Mouse (Mus musculus) bone marrow macrophage, adult 2 months (primary cell): ENCODE measurements around the gene Smad9. TPM values are rescaled to one million over a fixed set of nuclear protein-coding genes. Genes with fewer than 3 reads are reported as not detected.
"Not testable (repeated sequence)": the region's sequence is repeated elsewhere in the genome, so short reads cannot be mapped to it uniquely, and the experiment has no call there.

Experiments used
- H3K27ac ChIP-seq: 2 replicates; pipeline ENCODE4 v1.5.1; 2012; ENCODE audit warnings: low read depth, low read length; ENCODE audit not compliant: insufficient read depth
- H3K4me1 ChIP-seq: 2 replicates; pipeline ENCODE4 v1.6.1; 2012; ENCODE audit warnings: low read length; ENCODE audit not compliant: control insufficient read depth, insufficient read depth
- H3K4me3 ChIP-seq: 2 replicates; pipeline ENCODE4 v1.5.1; 2012; ENCODE audit warnings: mild to moderate bottlenecking, low read length, moderate library complexity; ENCODE audit not compliant: insufficient read depth
- CTCF ChIP-seq: IDR thresholded peaks from 2 replicates; pipeline ENCODE4 v1.5.1; 2012; ENCODE audit warnings: low read depth, mild to moderate bottlenecking, low read length, moderate library complexity
- POLR2A ChIP-seq: IDR thresholded peaks from 2 replicates; pipeline ENCODE4 v1.6.1; 2012; ENCODE audit warnings: mild to moderate bottlenecking, low read depth, low read length, borderline replicate concordance
- polyA plus RNA-seq: library from polyadenylated mRNA; stranded (reverse); fragments of >200 nt; gene quantifications from 2 replicates; pipeline ENCODE4 v1.2.4, GENCODE M21; 2012; ENCODE audit not compliant: missing spikeins, insufficient read depth, insufficient read length

Smad9 gene
- polyA plus RNA-seq, 1 experiment = not detected

DNA sequence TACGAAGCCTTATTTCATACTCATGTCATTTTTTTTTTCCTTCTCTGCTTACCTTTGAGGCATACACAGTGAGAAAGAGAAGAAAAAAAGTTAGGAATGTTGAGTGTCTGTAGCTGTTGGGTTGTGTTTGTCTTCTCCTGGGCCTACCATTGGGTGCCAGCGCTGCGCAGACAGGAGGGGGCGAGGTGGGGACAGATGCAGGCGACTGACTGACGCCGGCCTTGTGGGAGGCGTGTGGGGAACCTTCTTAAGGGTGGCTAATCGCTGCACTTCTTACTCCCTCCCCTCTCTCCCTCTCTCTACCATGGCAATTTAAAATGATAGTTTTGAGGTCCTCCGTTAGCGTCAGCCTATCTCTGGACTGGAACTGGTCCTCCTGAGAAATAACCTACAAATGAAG is 676 bp downstream of the Smad9 start:
- peak overlapping the region; percentile 67 for H3K4me3 ChIP-seq
- no peak for TF ChIP-seq CTCF
- no peak for TF ChIP-seq POLR2A
- no peak overlapping the region for H3K27ac ChIP-seq
- H3K4me1 ChIP-seq = no peaks in the 10 kb centered on the region

DNA sequence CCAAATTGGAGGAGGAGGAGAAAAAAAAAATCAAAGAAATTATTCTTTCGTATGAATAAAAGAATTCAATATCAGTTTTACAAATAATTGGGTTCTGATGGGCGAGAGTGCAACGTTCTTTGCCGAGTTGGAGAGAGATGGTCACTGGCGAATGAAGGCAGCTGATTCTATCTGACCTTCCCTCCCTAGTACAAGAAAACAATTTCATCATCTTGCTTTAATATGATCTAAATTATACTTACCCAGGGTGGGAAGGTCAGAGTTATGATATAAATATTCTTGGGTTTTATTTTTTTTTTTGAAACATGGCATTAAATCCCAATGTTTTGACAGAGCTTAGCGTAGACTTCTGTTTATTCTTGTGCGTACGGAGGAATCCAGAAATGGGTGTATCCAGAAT is 2.1 kb downstream of the Smad9 start:
- no peak overlapping the region for H3K4me3 ChIP-seq
- H3K4me1 ChIP-seq = no peaks in the 10 kb centered on the region
- TF ChIP-seq CTCF (no peak), POLR2A (no peak)
- H3K27ac ChIP-seq = no peak overlapping the region

DNA sequence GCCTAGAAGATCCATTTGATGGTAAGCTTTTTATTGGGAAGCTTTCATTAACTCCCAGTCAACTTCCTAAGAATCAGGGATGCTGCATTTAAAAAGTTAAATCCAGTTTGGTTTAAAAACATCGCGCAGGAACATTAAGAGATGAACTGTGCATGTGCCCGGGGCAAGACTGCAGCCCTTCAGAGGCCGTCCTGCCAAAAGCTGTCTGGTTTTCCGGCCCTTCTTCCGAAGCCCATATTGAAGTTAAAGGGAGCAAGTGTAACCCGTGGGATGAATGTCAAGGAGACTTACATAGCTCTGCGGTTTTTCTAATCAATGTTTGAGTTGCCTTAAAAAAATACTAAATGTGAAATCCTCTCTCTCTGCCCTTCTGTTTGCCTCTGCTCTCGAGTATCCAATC is 3.8 kb downstream of the Smad9 start:
- Histone ChIP-seq H3K27ac (no peak overlapping the region), H3K4me3 (no peak overlapping the region), H3K4me1 (no peaks in the 10 kb centered on the region)
- TF ChIP-seq CTCF = no peak
- no peak for TF ChIP-seq POLR2A

DNA sequence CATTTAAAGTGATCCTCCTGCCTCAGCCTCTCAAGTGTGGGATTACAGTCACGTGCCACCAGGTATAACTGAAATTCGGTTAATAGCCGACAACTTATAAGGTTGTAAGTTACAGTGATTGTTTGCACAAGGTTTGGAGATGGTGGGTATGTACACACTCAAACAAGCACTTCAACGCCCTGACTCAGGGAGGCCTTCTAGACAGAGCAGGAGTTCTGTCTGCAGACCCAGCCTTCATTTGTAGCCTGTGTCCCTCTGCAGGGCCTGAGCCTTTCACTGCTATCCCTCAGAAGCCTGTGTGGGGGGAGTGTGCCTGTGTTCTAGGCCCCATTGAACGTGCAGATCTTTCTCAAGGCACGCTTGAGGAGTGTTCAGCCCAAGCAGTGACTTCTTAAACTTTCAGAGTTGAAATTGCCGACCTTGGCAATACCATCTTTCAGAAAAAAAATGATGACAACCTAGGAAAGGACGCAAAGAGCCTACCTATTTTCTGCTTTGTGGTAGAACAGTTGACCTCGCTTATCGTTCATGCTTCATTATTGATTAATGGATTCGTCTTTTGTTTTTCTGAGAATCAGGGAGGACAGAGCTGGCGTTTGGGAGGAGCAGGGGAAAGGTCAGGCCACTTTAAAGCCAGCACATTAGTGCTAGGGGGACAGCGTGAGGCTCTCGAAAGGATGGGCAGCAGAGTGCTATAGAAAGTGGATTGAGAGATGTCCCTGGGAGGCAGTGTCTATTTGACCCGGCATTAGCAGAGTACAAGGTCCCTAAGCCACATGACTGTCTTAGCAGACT is 5.1 kb downstream of the Smad9 start:
- Histone ChIP-seq H3K27ac (no peak overlapping the region), H3K4me1 (no peaks in the 10 kb centered on the region), H3K4me3 (no peak overlapping the region)
- TF ChIP-seq POLR2A (no peak), CTCF (no peak)

DNA sequence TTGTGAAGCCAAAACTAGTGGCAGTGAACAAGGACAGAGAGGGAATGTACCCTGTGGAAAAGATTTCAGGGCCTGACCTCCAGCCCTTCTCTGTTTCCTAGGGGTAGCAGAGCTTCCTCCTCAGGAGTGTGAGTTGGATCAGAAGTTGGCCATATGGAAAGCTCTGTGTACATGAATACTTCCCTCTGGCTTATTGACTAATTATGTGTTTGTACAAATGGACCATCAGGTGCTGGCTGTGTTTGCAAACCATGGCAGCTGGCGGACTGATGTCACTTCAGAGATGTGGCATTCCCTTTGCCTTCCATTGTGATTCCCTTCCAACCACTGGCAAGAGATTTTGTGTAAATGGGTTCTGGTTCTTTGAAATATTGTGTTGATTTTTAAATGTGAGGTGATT is 5.9 kb downstream of the Smad9 start:
- TF ChIP-seq POLR2A (no peak), CTCF (no peak)
- no peaks in the 10 kb centered on the region for H3K4me1 ChIP-seq
- H3K4me3 ChIP-seq = no peak overlapping the region
- H3K27ac ChIP-seq = no peak overlapping the region

DNA sequence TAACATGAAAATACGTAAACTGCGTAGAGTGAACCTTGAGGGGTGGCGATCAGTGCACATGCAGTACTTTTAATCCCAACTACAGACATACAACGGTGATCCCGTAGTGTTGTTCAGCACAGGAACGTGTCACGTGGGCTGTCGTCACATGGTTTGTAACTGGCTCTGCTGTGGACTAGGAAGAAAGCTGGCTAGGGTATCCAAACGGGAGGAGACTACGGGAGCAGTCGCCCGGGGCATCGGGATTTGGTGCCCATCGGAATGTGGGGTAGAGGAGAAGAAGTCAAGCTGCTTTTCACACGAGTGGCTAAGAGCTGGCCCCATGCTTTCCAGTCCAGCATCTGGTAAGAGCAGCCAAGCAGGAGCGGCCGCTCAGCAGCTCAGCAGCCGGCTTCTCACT is 9.0 kb downstream of the Smad9 start:
- no peak for TF ChIP-seq POLR2A
- TF ChIP-seq CTCF = no peak
- H3K27ac ChIP-seq = no peak overlapping the region
- H3K4me3 ChIP-seq = no peak overlapping the region
- no peaks in the 10 kb centered on the region for H3K4me1 ChIP-seq

DNA sequence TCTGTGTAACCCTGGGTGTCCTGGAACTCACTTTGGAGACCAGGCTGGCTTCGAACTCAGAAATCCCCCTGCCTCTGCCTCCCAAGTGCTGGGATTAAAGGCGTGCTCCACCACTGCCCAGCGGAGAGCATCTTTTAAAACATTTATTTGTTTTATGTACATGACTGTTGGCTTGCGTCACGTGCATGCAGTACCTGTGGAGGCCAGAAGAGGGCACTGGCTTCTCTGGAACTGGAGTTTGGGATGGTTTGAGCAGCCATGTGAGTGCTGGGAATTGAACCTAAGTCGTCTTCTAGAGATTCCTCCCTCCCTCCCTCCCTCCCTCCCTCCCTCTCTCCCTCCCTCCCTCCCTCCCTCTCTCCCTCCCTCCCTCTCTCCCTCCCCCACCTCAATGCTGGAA is 10.1 kb downstream of the Smad9 start:
- H3K4me1 ChIP-seq, H3K4me3 ChIP-seq, H3K27ac ChIP-seq: not testable (repeated sequence)

DNA sequence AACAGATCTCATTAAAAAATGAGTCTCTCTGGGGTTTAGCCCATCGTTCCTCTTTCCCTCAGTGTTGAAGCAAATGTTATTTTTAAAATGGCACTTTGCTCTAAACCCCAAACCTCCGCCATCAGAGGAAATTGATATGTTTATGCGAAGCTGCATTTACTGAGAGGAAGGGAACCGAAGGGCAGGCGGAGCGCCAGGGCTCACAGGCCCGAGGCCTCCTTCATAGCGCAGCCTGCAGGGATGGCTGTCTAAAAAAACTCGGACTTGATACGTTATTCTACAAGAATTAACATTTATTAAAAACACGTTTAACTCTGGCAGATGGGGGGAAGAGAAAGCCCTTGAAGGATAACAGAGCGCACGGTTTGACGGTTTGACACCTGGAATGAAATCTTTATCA is 10.7 kb downstream of the Smad9 start:
- Histone ChIP-seq H3K27ac (no peak overlapping the region), H3K4me1 (no peaks in the 10 kb centered on the region), H3K4me3 (no peak overlapping the region)
- no peak for TF ChIP-seq POLR2A
- no peak for TF ChIP-seq CTCF

DNA sequence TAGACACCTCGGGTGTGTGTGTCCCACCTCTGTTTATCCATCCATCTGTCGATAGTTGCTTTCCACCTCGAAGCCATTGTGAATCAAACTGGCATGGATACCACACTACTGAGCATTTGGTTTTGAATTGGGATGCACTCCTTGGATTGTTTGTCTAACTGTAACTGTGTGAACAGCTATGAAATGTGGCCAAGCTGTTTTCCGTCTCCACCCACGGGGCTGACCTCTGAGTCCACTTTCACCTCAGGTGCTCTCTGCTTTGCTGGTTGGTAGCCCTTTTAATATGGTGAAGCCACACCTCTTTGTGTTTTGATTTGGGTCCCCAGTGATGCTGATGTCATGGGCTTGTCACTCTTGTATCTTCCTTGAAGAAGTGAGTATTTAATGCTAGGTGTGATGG is 11.4 kb downstream of the Smad9 start:
- Histone ChIP-seq H3K27ac (no peak overlapping the region), H3K4me1 (no peaks in the 10 kb centered on the region), H3K4me3 (no peak overlapping the region)
- TF ChIP-seq CTCF (no peak), POLR2A (no peak)

DNA sequence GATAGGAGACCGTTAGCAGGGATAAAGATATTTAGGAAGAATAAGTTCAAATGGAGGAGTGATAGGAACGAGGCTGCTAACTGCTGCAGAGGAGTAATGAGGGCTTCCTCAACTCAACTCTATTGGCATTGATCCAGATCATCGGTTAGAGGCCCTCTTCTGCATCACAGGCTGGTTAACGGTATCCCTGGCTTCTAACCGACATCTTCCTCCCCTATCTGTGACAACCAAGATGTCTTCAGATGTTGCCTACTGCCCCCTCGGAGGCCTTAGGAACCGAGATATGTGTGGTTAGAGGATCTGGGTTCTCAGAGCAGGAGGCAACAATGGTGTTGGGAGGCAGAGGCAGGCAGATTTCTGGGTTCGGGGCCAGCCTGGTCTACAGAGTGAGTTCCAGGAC is 13.2 kb downstream of the Smad9 start:
- Histone ChIP-seq H3K27ac (no peak overlapping the region), H3K4me3 (no peak overlapping the region), H3K4me1 (no peaks in the 10 kb centered on the region)
- TF ChIP-seq POLR2A (no peak), CTCF (no peak)
